Mouse (Mus musculus): ENCODE data around the gene Fes.

Gene Fes

GRCm38 (mm10) chr7:80342858-80343257, 44.9 kb downstream of the Fes start, which contains the start of gene Hddc3:
Hddc3 (plus strand) TSS chr7:80343104.
- peak; percentile 97 for DNase-seq

GRCm38 (mm10) chr7:80341793-80342192, 46.0 kb downstream of the Fes start:
- no peak for DNase-seq

GRCm38 (mm10) chr7:80340793-80341192, 47.0 kb downstream of the Fes start, which contains the start of gene Unc45a:
Unc45a (minus strand) TSS chr7:80341005.
- DNase-seq = peak; percentile 85

GRCm38 (mm10) chr7:80339793-80340628, 47.7 kb downstream of the Fes start:
- peak; percentile 99 for DNase-seq

GRCm38 (mm10) chr7:80339371-80339770, 48.4 kb downstream of the Fes start:
- DNase-seq = peak; percentile 45

GRCm38 (mm10) chr7:80336932-80337331, 50.8 kb downstream of the Fes start:
- DNase-seq = no peak

GRCm38 (mm10) chr7:80334848-80335247, 52.9 kb downstream of the Fes start:
- DNase-seq = no peak

GRCm38 (mm10) chr7:80331433-80331832, 56.3 kb downstream of the Fes start:
- no peak for DNase-seq

- no peak for DNase-seq
Observed at GRCm38 (mm10) chr7:80330278-80330677, 57.5 kb downstream of the Fes start.
